Mouse (Mus musculus) liver, embryonic 14.5 days (tissue): ENCODE results near the gene Glp1r.

Experiments
- CTCF ChIP-seq: IDR thresholded peaks from 2 replicates; pipeline ENCODE4 v1.5.1; 2016; ENCODE audit warnings: antibody characterized with exemption, low read depth, control low read depth
- EP300 ChIP-seq: IDR thresholded peaks from 2 replicates; pipeline ENCODE4 v1.6.1; 2016; ENCODE audit warnings: antibody characterized with exemption, low read depth

- TF ChIP-seq CTCF (no peak), EP300 (no peak)
Measured at GRCm38 (mm10) chr17:30977290-30977689, 75.7 kb downstream of the Glp1r start.
